Mouse (Mus musculus) heart, embryonic 14.5 days (tissue): ENCODE measurements around the gene Kntc1. TPM values are rescaled to one million over a fixed set of nuclear protein-coding genes. Genes with fewer than 3 reads are reported as not detected.

ENCODE experiments used
- ATAC-seq: fragments of 200-750 bp; cut with Nextera tagmentation; 2 replicates; pipeline ENCODE4 v1.8.0; 2017; ENCODE audit warnings: low read depth, moderate TSS enrichment; ENCODE audit not compliant: insufficient number of reproducible peaks, insufficient read depth, low FRiP score
- H3K27ac ChIP-seq, 2 experiments: fragments of 200-500 bp in 1 of 2; fragments of 300-500 bp in 1 of 2; sonication (generic) in 1 of 2; replicated peaks in 1 of 2; 2 replicates each; pipeline ENCODE4 v1.5.1; 2012 to 2014; ENCODE audit warnings: low read depth in 2 of 2, low read length in 2 of 2, control low read depth in 1 of 2, mild to moderate bottlenecking in 1 of 2, mixed read lengths in 1 of 2; ENCODE audit not compliant: control insufficient read depth in 1 of 2, insufficient read depth in 1 of 2
- H3K27me3 ChIP-seq: fragments of 300-500 bp; sonication (generic); 2 replicates; pipeline ENCODE4 v1.6.1; 2014; ENCODE audit warnings: mild to moderate bottlenecking, low read length, control low read depth; ENCODE audit not compliant: control insufficient read depth, insufficient read depth
- H3K36me3 ChIP-seq: fragments of 300-500 bp; sonication (generic); 2 replicates; pipeline ENCODE4 v1.6.1; 2014; ENCODE audit warnings: mild to moderate bottlenecking, control low read depth, low read length, mixed read lengths; ENCODE audit not compliant: control insufficient read depth, insufficient read depth
- H3K4me1 ChIP-seq, 2 experiments: fragments of 200-500 bp in 1 of 2; fragments of 300-500 bp in 1 of 2; sonication (generic) in 1 of 2; 2 replicates each; pipeline ENCODE4 v1.6.1; 2012 to 2014; ENCODE audit warnings: low read length in 2 of 2, control low read depth in 1 of 2, mixed read lengths in 1 of 2; ENCODE audit not compliant: control insufficient read depth in 2 of 2, insufficient read depth in 2 of 2
- H3K4me2 ChIP-seq: fragments of 300-500 bp; sonication (generic); 2 replicates; pipeline ENCODE4 v1.6.1; 2014; ENCODE audit warnings: mild to moderate bottlenecking, low read length
- H3K4me3 ChIP-seq, 2 experiments: fragments of 200-500 bp in 1 of 2; fragments of 300-500 bp in 1 of 2; sonication (generic) in 1 of 2; 2 replicates each; pipeline ENCODE4 v1.5.1; 2012 to 2014; ENCODE audit warnings: low read length in 2 of 2, mild to moderate bottlenecking in 2 of 2, control low read depth in 1 of 2, low read depth in 1 of 2, moderate library complexity in 1 of 2; ENCODE audit not compliant: control insufficient read depth in 1 of 2, insufficient read depth in 1 of 2
- H3K9ac ChIP-seq: fragments of 300-500 bp; sonication (generic); 2 replicates; pipeline ENCODE4 v1.6.1; 2014; ENCODE audit warnings: mild to moderate bottlenecking, low read length
- H3K9me3 ChIP-seq: fragments of 300-500 bp; sonication (generic); 2 replicates; pipeline ENCODE4 v1.6.1; 2016; ENCODE audit warnings: low read length, control low read depth; ENCODE audit not compliant: control insufficient read depth
- WGBS: fragments of 180-500 bp; shearing (Covaris S2); extraction: QIAGEN DNeasy Blood & Tissue Kit; methylation state at CpG from one replicate; pipeline ENCODE4 v1.1.7; 2014; 5-methylcytosine and 5-hydroxymethylcytosine counted together
- polyA plus RNA-seq: library from polyadenylated mRNA; unstranded; fragments of >200 nt; fragmentation: Nextera tagmentation; extraction: Ambion mirVana; gene quantifications from 2 replicates; pipeline ENCODE4 v1.2.1, GENCODE M21; 2014

Gene Kntc1
- polyA plus RNA-seq, 1 experiment from 2014 or later: 19.4 TPM

DNA sequence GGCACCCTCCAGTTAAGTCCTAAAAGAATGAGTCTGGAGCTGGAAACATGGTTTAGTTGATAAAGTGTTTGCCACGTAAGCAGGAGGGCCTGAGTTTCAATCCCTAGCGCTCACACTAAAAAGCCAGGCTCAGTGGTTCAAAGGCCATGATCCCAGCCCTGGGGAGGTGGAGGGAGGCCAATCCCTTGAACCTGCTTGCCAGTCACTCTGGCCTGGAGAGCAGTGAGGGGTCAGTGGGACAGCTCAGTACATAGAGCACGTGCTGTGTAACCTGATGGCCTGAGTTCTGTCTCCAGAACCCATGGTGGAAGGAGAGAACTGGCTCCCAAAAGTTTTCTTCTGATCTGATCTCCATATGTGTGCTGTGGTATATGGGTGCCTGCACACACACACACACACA is 85.3 kb downstream of the Kntc1 start:
- H3K9ac ChIP-seq: no peak overlapping the region
- no peaks in the 10 kb centered on the region for H3K9me3 ChIP-seq
- H3K4me2 ChIP-seq: no peak overlapping the region
- 80% methylated on average over 3 of the region's 3 CpGs for WGBS
- H3K27ac ChIP-seq: no peak overlapping the region
- no peaks in the 10 kb centered on the region for H3K27me3 ChIP-seq
- no peaks in the 10 kb centered on the region for H3K4me1 ChIP-seq
- no peaks in the 10 kb centered on the region for H3K36me3 ChIP-seq
- H3K4me3 ChIP-seq: no peak overlapping the region
- ATAC-seq: no peak

DNA sequence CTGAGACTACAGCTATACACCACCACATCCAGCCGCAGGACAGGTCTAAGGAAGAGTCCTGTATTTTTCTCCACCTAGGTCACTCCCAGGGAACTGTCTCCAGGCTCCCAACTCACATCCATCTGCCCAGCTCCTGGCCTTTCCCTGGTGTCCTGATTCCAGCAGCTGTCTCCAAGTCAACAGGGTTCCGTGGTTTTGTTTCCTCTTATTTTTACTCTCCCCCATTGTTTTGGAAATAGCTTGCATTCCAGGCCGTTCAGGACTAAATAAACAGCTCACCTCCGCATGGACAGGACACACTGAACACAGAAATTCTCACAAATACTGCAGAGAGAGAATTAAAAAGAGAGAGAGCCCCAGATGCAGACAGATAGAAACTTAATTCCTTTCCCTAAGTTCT is 87.9 kb downstream of the Kntc1 start:
- no peaks in the 10 kb centered on the region for H3K9me3 ChIP-seq
- H3K4me3 ChIP-seq: no peak overlapping the region
- WGBS: 46% methylated on average over 4 of the region's 4 CpGs
- peaks cover 2 to 5% of the 10 kb centered on the region in 2 experiments; a peak in 1 of 4 replicates for H3K4me1 ChIP-seq
- H3K36me3 ChIP-seq: no peaks in the 10 kb centered on the region
- ATAC-seq: no peak
- no peak overlapping the region for H3K9ac ChIP-seq
- no peaks in the 10 kb centered on the region for H3K27me3 ChIP-seq
- H3K27ac ChIP-seq: no peak overlapping the region
- no peak overlapping the region for H3K4me2 ChIP-seq

DNA sequence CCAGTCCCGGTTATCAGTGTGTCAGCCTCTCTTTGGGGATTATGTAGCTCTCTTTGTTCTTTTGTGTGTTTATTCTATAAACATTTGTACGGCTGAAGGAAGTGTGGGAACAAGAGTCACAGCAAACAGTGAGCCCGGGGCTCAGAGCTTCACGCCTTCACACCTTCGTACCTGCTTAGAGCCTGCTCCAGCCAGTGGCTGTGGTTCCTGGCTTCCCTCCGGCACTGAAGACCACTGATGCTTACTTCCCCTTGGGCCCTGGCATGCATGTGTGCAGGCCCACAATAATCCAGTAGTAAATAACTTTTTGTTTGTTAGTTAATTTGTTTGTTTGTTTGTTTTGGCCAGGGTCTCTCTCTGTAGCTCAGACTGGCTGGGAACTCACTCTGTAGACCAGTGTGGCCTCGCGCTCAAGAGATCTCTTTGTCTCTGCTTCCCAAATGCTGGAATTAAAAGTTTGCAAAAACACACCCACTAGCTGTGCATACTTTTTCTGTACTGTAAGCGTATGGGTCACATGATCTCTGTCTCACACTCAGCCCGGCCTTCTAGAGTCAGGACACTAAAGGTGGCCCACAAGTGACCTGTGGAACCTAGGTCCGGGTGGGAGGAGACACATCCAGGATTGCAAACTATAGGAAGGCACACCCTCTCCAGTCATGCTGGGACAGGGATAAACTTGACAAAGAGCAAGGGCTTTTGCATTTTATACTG is 92.9 kb downstream of the Kntc1 start:
- Histone ChIP-seq H3K4me3 (no peak overlapping the region), H3K27me3 (no peaks in the 10 kb centered on the region), H3K36me3 (no peaks in the 10 kb centered on the region), H3K27ac (no peak overlapping the region), H3K9me3 (no peaks in the 10 kb centered on the region), H3K9ac (no peak overlapping the region), H3K4me1 (peaks cover 2 to 8% of the 10 kb centered on the region in 2 experiments; a peak in 1 of 4 replicates), H3K4me2 (no peak overlapping the region; the same call in 1 of the 2 replicates)
- 50% methylated on average over 11 of the region's 11 CpGs for WGBS
- no peak for ATAC-seq

DNA sequence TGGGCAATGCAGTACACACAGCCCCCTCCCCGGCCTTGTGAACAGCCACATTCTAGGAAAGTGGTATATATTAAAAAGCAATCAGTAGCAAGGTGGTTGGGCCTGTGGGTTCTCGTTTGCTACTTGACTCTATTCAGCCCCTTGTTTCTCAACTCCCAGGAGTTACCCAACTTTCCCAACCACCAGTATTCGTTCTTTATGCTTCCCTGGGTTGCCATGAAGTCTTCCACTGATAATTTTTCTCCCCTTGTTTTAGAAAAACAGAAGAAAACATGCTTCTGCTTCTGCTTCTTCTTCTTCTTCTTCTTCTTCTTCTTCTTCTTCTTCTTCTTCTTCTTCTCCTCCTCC is 93.4 kb downstream of the Kntc1 start:
- Histone ChIP-seq H3K4me3 (no peak overlapping the region), H3K27ac (no peak overlapping the region), H3K27me3 (no peaks in the 10 kb centered on the region), H3K4me2 (no peak overlapping the region), H3K9me3 (no peaks in the 10 kb centered on the region), H3K4me1 (peaks cover 2 to 8% of the 10 kb centered on the region in 2 experiments; a peak in 1 of 4 replicates), H3K9ac (no peak overlapping the region), H3K36me3 (no peaks in the 10 kb centered on the region)
- no peak for ATAC-seq
- 83% methylated on average over 3 of the region's 3 CpGs for WGBS

DNA sequence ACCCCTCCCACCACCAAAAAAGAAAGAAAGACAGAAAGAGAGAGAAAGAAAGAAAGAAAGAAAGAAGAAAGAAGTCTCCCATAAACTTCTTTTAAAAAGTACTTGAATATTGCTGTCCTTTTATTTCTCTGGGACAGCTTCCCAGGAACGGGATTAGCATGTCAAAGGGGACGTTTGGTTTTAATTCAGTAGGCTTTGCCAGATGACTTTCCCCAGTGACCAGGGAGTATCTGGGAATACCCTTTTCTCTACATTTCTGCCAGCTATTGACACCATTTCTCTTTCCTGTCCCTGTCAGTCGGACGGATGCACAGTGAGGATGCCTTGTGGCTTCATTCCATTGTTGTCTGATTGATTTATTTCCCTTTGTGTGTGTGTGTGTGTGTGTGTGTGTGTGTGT is 94.3 kb downstream of the Kntc1 start:
- no peaks in the 10 kb centered on the region for H3K36me3 ChIP-seq
- no peak overlapping the region for H3K27ac ChIP-seq
- H3K27me3 ChIP-seq: no peaks in the 10 kb centered on the region
- H3K9ac ChIP-seq: no peak overlapping the region
- no peak overlapping the region for H3K4me3 ChIP-seq
- peaks cover 2 to 8% of the 10 kb centered on the region in 2 experiments; a peak in 1 of 4 replicates for H3K4me1 ChIP-seq
- WGBS: 74% methylated on average over 4 of the region's 4 CpGs
- ATAC-seq: no peak
- H3K4me2 ChIP-seq: no peak overlapping the region
- H3K9me3 ChIP-seq: no peaks in the 10 kb centered on the region

DNA sequence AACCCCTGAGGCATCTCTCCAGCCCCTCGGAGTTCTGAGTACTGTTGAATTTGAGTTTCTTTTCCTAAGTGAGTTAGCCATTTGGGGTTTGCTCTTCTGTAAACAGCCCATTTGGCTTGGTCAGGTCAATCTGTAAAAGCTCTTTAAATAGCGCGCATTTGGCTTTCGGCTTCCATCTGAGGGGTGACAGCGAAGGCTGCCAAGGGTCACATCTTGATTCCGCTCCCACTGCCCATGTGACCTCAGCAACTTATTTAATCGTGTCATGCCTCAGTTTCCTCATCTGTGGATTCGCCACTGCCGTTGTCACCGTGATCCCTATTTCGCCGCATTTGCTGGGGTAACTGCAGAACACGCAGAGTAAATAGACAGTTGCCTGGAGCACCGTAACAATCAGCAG is 94.8 kb downstream of the Kntc1 start:
- Histone ChIP-seq H3K4me2 (no peak overlapping the region), H3K27me3 (no peaks in the 10 kb centered on the region), H3K27ac (no peak overlapping the region), H3K9me3 (no peaks in the 10 kb centered on the region), H3K36me3 (no peaks in the 10 kb centered on the region), H3K4me1 (peaks cover 2 to 8% of the 10 kb centered on the region in 2 experiments; a peak in 1 of 4 replicates), H3K4me3 (no peak overlapping the region), H3K9ac (no peak overlapping the region)
- WGBS: 91% methylated on average over 14 of the region's 14 CpGs
- no peak for ATAC-seq

DNA sequence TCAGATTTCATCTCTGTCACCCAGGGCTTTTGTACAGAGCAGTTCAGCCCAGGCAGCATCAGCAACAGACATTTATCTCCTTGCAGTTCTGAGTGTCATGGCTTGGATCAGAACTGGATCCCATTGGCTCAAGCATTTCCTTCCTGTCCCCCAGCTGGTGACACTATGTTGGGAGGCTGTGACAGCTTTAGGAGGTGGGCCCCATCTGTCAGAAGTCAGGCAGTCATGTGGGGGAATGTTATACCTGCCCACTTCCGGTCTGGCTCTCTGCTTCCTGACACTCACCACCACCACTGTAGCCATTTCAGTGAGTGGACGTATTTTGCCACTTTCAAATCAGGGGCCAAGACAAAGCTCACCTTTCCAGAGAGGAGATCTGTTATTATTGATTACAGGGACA is 101.9 kb downstream of the Kntc1 start:
- H3K9ac ChIP-seq: no peak overlapping the region
- no peaks in the 10 kb centered on the region for H3K27me3 ChIP-seq
- WGBS: 30% methylated on average over 2 of the region's 2 CpGs
- no peak overlapping the region for H3K4me2 ChIP-seq
- H3K36me3 ChIP-seq: no peaks in the 10 kb centered on the region
- peaks cover 2 to 3% of the 10 kb centered on the region in 2 experiments; a peak in 1 of 4 replicates for H3K4me1 ChIP-seq
- H3K9me3 ChIP-seq: no peaks in the 10 kb centered on the region
- H3K27ac ChIP-seq: no peak overlapping the region
- no peak for ATAC-seq
- no peak overlapping the region for H3K4me3 ChIP-seq
